Mouse (Mus musculus): ENCODE results near the gene C1qc. TPM values are rescaled to one million over a fixed set of nuclear protein-coding genes. Genes with fewer than 3 reads are reported as not detected.

Gene C1qc
- total RNA-seq, 4 experiments from 2014 or later, result 2.2 to 8.2 (median 5.5) TPM

- no peak for DNase-seq (ENCODE audit: low spot score in 2 of 2)
Measured at GRCm38 (mm10) chr4:136852989-136853388, 39.9 kb downstream of the C1qc start.

DNA sequence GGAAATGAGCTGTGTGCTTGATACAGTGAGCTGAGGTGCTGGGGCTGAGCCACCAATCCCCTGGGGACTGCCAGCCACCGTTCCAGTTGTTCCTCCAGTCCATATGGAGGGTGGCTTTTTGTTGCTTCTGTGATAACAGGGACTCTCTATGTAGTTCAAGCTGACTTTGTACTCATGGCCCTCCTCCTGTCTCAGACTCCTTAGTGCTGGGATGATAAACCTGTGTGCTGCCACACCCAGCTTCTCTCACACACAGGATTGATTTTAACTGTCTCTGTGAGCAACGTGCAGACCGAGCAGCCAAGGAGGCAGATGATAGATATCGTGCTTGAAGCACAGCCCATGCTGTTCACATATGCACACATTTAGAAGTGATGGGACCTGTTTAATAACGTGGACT is 40.7 kb downstream of the C1qc start:
- no peak for DNase-seq (ENCODE audit: low spot score in 2 of 2)

DNA sequence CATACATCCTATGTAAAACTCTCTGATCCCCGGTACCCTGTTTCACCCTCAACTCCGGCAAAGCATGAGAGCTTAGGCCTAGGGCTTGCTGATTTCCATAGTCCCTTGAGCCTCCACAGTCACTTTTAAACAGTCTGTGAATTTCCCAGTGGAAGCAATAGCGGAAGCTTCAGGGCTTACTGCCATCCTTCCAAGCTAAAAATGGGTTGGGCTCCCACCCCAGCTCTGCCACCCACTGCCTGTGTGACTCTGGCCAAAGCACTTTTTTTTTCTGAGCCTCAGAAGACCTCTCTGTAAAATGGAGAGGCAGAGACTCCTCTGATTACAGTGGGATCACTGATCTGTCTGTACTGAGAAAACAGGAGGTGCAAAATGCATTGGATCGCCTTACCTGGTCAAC is 44.3 kb downstream of the C1qc start:
- DNase-seq (ENCODE audit: low spot score in 2 of 2), result no peak

GRCm38 (mm10) chr4:136847166-136847565 is 45.7 kb downstream of the C1qc start:
- DNase-seq (ENCODE audit: low spot score in 2 of 2), result no peak

GRCm38 (mm10) chr4:136842802-136843201 is 50.1 kb downstream of the C1qc start:
- no peak for DNase-seq (ENCODE audit: low spot score in 2 of 2)

- no peak for DNase-seq (ENCODE audit: low spot score in 2 of 2)
Measured at GRCm38 (mm10) chr4:136842033-136842432, 50.8 kb downstream of the C1qc start.

GRCm38 (mm10) chr4:136841056-136841455 is 51.8 kb downstream of the C1qc start:
- DNase-seq (ENCODE audit: low spot score in 2 of 2), result peak; percentile 43 to 53

Other genes starting within 250 kb of the C1qc start
- under 1 TPM in 3 of 4 experiments, not detected in 1; 0.24 to 0.75 (median 0.56) TPM for gene Ephb2, start 57.1 kb downstream of the C1qc start, total RNA-seq (2022)
- gene C1qb, start 6.9 kb downstream of the C1qc start, total RNA-seq (2022), result 10 to 100 TPM in 1 of 4 experiments, 1 to 10 TPM in 3; 3.3 to 11.0 (median 7.2) TPM
- gene C1qa, start 5.7 kb upstream of the C1qc start, total RNA-seq (2022), result 10 to 100 TPM in 1 of 4 experiments, 1 to 10 TPM in 3; 2.6 to 11.5 (median 6.7) TPM
- gene Epha8, start 63.8 kb upstream of the C1qc start, total RNA-seq (2022), result not detected
- gene Zbtb40, start 155.7 kb upstream of the C1qc start, total RNA-seq (2022), result 10 to 100 TPM in 1 of 4 experiments, 1 to 10 TPM in 3; 6.7 to 10.3 (median 8.5) TPM

Data from gastrocnemius, adult 8-10 months (tissue).